Mouse (Mus musculus) adrenal gland, adult (tissue): ENCODE data around the gene Rras2.

Source experiments
- DNase-seq, 2 experiments: peaks; one replicate each; pipeline ENCODE4 v3.0.0; 2022 to 2023; ENCODE audit warnings: low spot score in 1 of 2; ENCODE audit not compliant: inconsistent age in 2 of 2

The Rras2 gene

GRCm38 (mm10) chr7:114114976-114115375, 2.6 kb downstream of the Rras2 start:
- no peak for DNase-seq

- no peak for DNase-seq
These were observed 3.3 kb downstream of the Rras2 start for GRCm38 (mm10) chr7:114114284-114114683.

GRCm38 (mm10) chr7:114110500-114110899, 7.1 kb downstream of the Rras2 start:
- no peak for DNase-seq

GRCm38 (mm10) chr7:114105886-114106285, 11.7 kb downstream of the Rras2 start:
- peak; percentile 26 to 65 for DNase-seq

- DNase-seq = no peak
These were observed 13.8 kb downstream of the Rras2 start for GRCm38 (mm10) chr7:114103629-114104347.

GRCm38 (mm10) chr7:114103152-114103551, 14.4 kb downstream of the Rras2 start:
- no peak for DNase-seq

- no peak for DNase-seq
These were observed 15.0 kb downstream of the Rras2 start for GRCm38 (mm10) chr7:114102609-114103008.

- no peak for DNase-seq
These were observed 16.2 kb downstream of the Rras2 start for GRCm38 (mm10) chr7:114101412-114101811.

GRCm38 (mm10) chr7:114093548-114094174, 23.9 kb downstream of the Rras2 start:
- no peak for DNase-seq

GRCm38 (mm10) chr7:114090892-114091545, 26.6 kb downstream of the Rras2 start:
- no peak for DNase-seq

- no peak for DNase-seq
These were observed 27.4 kb downstream of the Rras2 start for GRCm38 (mm10) chr7:114090231-114090630.

- no peak for DNase-seq
These were observed 28.7 kb downstream of the Rras2 start for GRCm38 (mm10) chr7:114088918-114089317.

- no peak for DNase-seq
These were observed 29.6 kb downstream of the Rras2 start for GRCm38 (mm10) chr7:114087986-114088385.

- DNase-seq = peak; percentile 64 to 68
These were observed 30.2 kb downstream of the Rras2 start for GRCm38 (mm10) chr7:114087341-114087740.

- no peak for DNase-seq
These were observed 31.4 kb downstream of the Rras2 start for GRCm38 (mm10) chr7:114086021-114086710.

GRCm38 (mm10) chr7:114083760-114084159, 33.8 kb downstream of the Rras2 start:
- no peak for DNase-seq

GRCm38 (mm10) chr7:114083088-114083487, 34.5 kb downstream of the Rras2 start:
- no peak for DNase-seq

GRCm38 (mm10) chr7:114081633-114082420, 35.8 kb downstream of the Rras2 start:
- DNase-seq = no peak

GRCm38 (mm10) chr7:114080250-114080649, 37.3 kb downstream of the Rras2 start:
- no peak for DNase-seq

GRCm38 (mm10) chr7:114079343-114079742, 38.2 kb downstream of the Rras2 start:
- DNase-seq = no peak

- no peak for DNase-seq
These were observed 43.0 kb downstream of the Rras2 start for GRCm38 (mm10) chr7:114074595-114074994.
